Mouse (Mus musculus) mouse trophoblast stem cell (cell line): ENCODE data around the gene Slc11a2.
"Not testable (repeated sequence)": the region's sequence is repeated elsewhere in the genome, so short reads cannot be mapped to it uniquely, and the experiment has no call there.

Experiments
- in situ Hi-C, 2 experiments: fragments of 300-500 bp; cut with MseI, MboI; formaldehyde crosslinking; loops; 2 replicates in 1 of 2; 3 replicates in 1 of 2; pipeline ENCODE4 v1.15.1; 2025

Gene Slc11a2

DNA sequence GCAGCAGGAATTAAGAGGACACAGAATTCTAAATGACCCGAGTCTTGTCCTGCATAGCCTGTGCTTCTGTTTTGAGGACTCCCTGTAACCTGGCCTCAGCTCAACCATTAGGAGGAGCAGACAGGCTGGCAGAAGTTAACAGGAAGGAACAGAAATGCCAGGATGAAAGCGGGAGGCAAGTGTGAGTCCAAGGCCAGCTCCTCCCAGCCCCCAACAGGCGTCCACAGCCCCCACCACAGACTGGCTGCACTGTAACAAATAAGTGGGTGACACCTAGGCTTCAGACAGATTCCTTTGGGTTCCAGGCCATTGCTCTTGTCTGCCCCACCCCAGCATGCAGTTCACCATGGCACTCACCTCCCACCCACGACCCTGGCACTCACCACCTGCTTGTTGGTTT lies 22.1 kb downstream of the Slc11a2 start:
- in situ Hi-C loops, result no loop called here

DNA sequence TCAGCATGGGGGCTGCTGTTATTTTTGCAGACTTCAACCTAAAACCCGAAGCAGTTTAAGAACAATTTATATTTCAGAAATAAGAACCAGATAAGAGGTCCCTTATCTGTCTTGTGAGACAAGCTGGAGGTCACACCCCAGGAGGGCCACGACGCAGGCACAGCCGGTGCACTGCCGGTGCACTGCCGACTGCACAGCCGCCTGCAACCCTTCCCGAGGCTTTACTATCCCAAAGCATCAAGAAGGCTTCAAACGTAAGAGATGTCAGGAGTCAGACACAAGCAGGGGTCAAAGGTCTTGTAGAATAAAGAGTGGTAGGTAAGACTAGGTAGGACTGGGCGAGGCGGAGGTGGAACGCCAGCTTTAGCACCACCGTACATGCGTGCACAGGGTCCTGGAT lies 22.5 kb downstream of the Slc11a2 start:
- in situ Hi-C loops, result no loop called here

DNA sequence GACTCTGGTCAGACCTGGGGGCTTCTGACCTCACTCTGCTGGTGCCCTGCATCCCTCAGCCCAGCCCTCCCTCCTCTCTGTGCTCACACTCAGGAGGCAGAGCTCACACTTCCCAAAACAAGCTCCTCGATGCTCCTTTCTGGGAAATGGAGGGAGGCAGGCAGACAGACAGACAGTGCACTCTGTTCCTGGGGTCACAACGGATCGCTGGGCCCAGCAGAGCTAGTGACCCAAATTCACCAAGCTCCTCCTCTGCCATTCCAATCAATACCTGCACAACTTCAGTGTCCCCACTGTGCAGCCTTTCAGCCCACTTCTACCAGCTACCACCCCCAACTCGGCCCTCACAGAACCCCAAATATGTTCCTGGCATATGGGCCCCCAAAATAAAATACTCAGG lies 23.1 kb downstream of the Slc11a2 start:
- in situ Hi-C loops, result no loop called here

DNA sequence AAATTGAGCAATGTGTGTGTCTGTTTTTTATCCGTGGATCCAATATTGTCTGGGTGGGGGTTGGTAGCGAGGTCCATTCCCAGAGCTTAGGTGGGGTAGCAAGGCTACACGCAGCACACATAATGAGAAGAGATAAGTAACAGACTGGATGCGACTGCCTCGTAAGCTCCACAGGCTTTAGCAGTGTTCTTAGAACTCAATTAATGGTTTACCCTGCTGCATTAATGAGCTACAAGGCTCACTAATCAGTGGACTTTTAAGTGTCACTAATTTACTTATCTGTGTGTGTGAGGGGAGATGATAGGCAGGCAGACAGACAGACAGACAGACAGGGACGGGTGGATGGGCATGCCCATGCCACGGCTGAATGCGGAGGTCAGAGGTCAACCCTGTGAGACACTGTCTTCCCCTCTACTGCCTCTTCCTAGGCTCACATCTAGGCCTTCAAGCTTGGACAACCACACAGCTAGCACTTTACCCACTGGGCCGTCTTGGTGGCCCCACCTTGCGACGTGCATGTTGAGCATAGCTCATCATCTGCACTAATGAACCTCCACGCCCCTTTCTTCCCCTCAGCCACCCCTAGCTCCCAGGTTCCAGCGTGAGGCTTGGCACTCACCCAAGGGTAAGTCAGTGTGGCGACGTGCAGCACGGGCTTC lies 24.2 kb downstream of the Slc11a2 start:
- in situ Hi-C loops, result no loop called here

DNA sequence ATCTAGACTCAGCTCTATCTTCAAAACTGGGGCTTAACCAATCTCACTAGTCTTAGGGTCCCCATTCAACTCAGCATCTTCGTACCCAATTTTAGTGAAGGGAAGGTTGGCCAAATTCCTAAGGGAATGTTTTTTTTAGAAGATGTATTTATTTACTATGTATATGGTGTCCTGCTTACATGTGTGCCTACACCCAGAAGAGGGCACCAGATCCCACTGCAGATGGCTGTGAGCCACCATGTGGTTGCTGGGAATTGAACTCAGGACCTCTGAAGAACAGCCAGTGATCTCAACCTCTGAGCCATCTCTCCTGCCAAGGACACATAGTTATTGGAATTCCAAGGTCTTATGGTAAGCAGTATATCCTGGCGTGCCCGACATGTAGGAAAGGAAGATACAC lies 29.3 kb downstream of the Slc11a2 start:
- in situ Hi-C loops, result no loop called here

DNA sequence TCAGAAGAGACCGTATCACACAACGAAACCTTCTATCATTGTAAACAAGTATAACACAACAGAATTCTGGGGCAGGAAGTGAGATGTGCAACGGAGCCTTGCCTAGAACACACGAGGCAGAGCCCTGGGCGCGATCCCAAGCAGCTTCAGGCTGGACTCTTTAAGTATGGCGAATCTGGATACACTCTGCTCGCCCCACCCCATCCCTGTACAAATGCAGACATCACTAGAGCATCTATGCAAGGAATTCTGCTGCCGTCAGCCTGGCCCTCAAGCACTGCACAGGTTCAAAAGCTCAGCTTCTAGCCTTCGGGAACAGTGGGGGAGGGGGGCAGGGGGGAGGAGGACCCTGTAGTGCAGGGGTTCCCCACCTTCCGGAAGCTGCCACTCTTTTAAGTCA lies 31.9 kb downstream of the Slc11a2 start:
- in situ Hi-C loops, result no loop called here

DNA sequence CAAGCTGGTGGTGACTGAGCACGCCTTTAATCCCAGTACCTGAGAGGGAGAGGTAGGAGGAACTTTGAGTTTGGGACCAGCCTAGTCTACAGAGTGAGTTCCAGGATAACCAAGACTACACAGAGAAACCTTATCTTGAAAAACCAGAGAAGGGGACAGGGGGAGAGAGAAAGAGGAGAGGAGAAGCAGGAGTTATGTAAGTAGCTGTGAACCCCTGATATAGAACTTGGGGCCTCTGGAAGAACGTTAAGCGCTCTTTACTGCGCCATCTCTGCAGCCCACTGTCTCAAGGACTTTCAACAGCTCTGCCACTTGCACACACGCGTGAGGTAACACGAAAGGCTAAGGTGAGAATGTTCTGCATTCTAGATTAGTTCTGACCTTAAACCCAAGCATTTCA lies 33.3 kb downstream of the Slc11a2 start:
- in situ Hi-C loops, result no loop called here

DNA sequence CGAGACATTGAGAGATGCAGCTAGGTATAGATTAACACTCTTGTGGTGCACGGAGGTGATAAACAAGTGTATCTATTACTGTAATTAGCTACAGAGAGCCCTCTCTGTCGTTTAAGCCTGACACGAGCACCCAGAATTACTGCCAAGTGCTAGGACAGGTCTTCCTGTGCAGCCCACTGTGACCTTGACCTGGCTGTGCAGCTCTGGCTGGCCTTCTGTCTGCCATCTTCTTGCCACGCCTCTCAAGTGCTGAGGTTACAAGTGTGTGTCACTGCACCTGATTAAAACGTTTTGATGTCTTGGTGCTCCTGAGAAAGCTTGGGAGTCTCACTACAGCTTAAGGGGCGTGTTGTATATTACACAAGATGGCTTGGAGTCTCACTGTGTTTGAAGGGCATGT lies 33.8 kb downstream of the Slc11a2 start:
- in situ Hi-C loops, result no loop called here

DNA sequence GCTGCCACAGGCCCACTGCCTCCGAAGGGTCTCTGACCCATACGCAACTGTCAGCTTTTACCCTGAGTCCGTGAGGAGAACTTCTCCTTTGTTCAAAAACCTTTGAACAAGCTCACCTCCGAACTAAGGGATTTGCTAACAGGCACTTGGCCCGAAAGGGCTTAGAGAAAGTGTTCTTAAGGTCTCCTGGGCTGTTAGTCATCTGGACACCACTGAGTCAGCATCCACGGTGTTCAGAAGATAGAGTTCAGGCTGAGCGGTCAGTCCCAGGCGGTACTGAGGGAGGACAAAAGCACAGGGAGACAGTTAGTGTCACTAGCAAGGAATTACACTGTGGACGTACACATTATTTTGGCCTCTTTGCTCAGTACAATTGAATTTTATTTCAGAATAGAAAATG lies 36.0 kb downstream of the Slc11a2 start:
- in situ Hi-C loops, result no loop called here

DNA sequence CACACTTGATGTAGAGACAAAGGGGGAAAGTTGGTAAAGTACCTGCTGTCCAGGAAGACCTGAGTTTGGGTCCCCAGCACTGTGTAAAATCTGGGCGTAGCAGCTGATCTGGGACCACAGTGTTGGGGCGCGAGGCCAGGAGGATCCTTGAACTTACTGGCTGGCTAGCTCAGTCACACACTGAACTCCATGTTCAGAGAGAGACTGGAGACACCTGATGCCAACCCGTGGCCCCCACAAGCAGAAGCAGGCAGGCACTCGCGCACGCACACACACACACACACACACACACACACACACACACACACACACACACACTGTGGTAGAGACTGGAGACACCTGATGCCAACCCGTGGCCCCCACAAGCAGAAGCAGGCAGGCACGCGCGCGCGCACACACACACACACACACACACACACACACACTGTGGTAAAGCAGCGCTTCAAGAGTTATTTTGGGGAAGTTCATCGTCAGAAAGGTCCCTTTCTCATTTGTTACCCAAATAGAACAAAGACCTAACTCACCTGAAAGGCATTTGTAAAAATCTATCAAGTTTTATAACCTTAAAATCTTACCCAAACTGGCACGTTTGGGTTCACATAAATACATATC lies 36.5 kb downstream of the Slc11a2 start:
- in situ Hi-C loops, result no loop called here

DNA sequence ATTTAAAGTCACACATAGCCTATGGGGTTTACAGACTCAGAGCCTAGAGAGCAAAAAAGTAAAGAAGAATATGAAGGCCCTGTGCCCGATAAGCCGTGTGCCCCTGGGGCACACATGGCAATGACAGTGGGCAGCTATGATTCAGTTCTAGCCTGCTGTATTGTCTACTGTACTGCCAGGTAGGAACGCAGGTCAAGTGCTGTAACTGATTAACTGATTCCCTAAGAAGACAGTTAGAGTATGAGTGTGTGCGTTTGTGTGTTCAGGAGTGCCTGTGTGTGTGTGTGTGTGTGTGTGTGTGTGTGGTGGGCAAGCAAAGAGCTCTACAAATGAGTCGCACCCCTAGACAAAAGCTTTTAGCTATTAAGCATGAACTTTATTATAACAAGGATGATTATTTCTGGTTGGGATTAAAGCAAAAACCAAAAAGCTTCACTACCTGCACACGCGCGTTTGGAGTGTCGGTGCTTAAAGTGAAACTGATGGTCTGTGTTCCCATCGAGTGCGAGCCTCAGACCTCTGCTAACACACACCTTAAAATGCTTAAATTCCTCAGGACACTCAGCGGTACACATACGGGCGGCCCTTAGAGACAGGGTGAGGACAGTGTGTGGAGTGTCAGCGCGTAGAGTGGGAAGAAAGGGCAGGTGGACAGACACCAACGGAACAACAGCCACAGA lies 37.2 kb downstream of the Slc11a2 start:
- in situ Hi-C loops, result no loop called here

DNA sequence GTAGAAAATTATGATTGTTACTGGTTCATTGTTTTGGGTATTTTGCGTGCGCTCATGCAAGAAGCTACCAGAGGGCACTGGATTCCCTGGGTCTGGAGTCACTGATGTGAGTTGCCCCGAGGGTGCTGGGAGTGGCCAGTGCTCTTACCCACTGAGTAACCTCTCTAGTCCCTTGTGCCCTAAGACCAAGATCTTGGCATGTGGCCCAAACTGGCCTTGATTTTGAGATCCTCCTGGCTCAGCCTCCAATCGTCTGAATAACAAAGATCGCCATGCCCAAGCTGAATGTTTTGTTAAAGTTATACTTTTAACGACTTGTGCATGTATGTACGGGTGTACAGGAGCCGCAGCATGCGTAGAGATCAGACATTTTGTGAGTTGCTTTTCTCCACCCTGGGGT lies 39.2 kb downstream of the Slc11a2 start:
- in situ Hi-C loops, result no loop called here

DNA sequence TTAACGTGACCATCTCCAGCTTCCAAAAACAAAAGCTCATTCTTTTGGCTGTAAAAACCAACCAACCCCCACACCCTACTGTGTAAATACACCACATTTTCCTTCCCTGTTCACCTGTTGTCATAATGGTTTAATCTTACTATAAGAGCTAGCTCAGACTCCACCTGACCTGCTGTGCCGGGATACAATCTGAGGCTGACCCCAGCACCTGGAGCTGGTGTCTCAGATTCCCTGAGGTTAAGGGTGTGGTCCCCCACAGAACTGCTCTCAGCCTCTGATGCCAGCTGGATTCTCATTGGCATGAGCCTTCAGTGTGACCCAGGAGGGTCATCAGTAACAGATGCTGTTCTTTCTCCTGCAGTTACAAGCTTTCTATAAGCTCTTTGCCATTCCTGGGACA lies 44.8 kb downstream of the Slc11a2 start:
- in situ Hi-C loops, result no loop called here

DNA sequence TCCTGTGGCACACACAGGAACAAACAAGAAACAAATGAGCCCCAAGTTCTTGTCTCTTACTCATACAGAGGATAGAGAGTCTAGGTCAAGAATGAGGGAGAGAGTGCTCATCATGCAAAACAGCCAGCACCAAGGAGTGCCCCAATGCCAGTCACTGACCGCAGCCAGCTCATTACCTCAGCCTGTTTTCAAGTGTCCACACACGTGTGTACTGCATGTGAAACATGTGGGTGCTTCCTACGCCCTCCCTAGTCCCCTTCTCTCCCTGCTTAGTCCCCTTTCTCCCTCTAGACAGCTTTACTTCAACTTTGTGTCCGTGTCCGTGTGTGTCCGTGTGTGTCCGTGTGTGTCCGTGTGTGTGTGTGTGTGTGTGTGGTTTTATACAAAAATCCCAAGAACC lies 45.2 kb downstream of the Slc11a2 start:
- in situ Hi-C loops, result no loop called here

DNA sequence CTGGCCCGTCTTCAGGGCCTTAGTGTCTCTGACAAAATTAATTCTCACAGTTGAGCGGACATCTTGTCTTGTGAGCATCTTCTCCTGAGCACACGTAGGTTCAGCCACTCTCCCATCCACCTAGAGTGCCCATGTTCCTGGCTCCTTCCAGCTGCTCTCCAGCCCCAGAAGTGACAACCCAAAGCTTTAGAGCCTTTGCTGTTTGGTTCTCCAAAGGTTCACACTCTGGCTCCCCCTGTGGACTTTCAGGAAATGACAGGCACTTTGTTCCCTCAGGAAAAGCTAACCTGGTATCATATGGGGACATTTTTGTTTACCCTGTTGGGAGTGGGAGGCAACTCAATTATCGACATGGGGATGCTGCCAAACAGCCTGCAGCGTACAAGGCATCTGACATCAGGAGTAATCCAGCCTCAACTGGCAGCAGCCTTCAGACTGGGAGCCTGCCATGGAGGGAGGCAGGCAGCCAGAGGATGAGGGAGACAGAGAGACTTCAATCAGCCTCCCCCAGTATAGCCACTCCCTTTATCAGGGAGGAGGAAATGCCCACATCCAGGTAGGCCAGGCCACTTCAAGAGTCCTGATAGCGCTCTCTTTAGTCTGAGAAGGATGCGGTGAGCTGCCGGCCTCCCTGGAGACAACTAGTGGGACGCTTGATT lies 46.9 kb downstream of the Slc11a2 start:
- in situ Hi-C loops, result not testable (repeated sequence)

DNA sequence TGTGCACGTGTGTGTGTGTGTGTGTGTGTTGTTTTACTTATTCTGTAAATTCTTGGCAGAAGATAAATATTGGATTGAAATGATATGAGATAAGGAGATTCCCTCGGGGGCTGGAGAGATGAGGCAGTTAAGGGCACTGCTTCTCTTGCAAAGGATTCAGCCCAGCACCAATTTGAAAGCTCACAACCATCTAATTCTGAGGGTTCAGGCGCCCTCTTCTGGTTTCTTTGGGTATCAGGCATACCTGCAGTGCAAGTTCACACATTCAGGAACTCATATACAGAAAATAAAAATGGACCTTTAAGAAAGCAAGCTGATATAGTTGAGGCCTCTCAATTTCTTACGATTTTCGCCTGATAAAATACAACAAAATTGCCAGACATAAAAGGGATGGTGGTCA lies 49.8 kb downstream of the Slc11a2 start:
- in situ Hi-C loops, result no loop called here

DNA sequence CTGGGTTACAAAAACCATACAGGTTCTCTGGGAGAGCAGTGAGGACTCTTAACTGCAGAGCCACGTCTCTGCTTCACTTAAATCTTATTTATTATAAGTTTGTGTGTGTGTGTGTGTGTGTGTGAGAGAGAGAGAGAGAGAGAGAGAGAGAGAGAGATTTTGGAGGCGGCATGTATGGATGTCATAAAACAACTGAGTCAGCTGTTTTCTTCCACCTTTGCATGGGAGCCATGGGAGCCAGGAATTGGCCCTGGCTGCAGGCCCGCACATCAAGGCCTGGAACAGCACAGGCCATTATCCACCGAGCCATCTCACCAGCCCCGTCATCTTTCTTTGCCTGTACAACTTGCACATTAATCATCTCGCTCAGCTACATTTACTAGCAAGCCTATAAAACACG lies 57.8 kb downstream of the Slc11a2 start:
- in situ Hi-C loops, result no loop called here

DNA sequence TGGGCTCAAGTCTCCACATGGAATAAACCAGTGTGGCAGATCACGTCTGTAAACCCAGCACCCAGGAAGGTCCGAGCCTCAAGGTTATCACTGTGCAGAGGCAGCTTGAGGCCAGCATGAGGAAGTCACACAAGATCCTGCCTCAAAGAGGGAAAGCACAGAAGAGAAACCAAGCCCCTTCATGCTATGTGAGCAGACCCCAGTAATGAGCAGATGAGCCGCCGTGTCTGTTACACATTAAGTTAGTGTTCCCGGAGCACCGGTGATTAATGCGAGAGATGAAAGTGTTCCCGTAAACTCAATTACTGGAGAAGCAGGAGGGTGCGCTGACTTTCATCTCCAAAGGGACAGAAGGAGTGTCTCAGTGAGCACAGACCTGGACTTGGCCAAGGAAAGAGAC lies 58.9 kb downstream of the Slc11a2 start:
- in situ Hi-C loops, result not testable (repeated sequence)

DNA sequence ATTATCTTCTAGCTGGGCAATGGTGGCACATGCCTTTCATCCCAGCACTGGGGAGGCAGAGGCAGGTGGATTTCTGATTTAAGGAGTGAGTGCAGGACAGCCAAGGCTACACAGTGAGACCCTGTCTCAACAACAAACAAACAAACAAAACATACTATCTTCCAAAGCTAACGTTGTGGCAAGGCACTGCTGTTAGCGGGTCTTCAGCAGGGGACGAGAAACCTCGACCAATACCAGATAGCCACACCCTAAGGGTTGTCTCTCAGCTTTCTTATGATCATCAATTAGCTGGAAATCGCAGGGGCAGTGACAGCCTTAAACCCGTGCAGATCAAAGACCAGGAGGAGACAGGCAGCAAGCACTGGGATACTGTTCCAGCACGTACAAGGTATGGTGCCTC lies 60.6 kb downstream of the Slc11a2 start, which contains the start of gene Higd1c:
Higd1c (plus strand) TSS at position 301 of the 400 bp plus-strand sequence.
- in situ Hi-C loops, result no loop called here

DNA sequence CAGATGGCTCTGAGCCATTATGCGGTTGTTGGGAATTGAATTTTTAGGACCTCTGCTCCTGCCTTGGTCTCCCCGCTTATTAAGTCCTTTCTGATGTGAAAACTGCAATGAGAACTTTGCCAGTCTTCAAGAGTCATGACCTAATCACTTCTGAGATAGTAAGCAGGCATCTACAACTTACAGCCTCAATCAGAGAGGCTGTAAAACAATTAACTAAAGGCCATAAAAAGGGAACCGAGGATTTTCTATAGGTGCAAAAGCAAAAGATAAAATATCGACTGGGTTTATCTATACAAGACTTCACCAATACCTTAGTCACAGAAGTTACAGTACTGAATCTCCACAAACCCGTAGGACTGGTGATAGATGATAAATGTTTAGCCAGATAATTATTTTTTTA lies 69.0 kb downstream of the Slc11a2 start:
- in situ Hi-C loops, result no loop called here

DNA sequence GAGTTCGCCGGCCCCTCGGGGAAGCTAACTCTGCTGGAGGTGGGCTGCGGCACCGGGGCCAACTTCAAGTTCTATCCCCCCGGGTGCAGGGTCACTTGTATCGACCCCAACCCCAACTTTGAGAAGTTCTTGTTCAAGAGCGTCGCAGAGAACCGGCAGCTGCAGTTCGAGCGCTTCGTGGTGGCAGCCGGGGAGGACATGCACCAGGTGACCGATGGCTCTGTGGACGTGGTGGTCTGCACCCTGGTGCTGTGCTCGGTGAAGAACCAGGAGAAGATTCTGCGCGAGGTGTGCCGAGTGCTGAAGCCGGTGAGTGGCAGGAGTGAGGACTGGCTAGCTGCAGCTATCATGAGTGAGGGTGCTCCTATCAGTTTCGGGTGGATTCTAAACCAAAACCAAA lies 71.5 kb downstream of the Slc11a2 start:
- in situ Hi-C loops, result not testable (repeated sequence)

DNA sequence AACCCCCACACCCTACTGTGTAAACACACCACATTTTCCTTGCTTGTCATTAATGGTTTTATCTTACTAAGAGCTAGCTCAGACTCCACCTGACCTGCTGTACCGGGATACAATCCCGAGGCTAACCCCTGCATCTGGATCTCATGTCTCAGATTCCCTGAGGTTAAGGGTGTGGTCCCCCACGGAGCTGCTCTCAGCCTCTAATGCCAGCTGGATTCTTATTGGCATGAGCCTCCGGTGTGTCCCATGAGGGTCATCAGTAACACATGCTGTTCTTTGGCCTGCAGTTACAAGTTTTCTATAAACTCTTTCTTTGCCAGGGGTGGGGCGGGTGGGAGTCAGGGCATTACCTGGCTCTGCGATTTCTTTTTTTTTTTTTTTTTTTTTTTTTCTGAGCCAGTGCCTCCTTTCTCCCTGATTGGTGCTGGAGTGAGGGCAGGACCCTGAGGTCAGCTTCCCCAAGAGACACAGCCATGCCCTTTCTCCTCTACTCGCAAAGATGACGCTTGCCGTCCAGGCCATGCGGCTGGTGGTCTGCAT lies 72.1 kb downstream of the Slc11a2 start, which contains the start of the genes Methig1 and Mettl7a2:
Methig1 (plus strand) TSS at position 439 of the 540 bp plus-strand sequence.
Mettl7a2 (plus strand) TSS at position 490 of the 540 bp plus-strand sequence.
- in situ Hi-C loops, result no loop called here
